Mouse (Mus musculus): ENCODE measurements at regions not wholly inside any gene's neighbourhood (a gene's known extent, or its start where the extent isn't known, plus 50 kb on each side); places are given as distances from the start of the nearest gene placed in this dataset.

- DNase-seq (ENCODE audit: low read depth, low spot score), result no peak
These were observed 51.2 kb upstream of the Rap1b start for GRCm38 (mm10) chr10:117896911-117897643.

- no peak for DNase-seq (ENCODE audit: low read depth, low spot score)
These were observed 51.9 kb upstream of the Rap1b start for GRCm38 (mm10) chr10:117897766-117898165.

GRCm38 (mm10) chr10:117898391-117898790 is 52.6 kb upstream of the Rap1b start:
- no peak for DNase-seq (ENCODE audit: low read depth, low spot score)

GRCm38 (mm10) chr10:117899410-117899935 is 53.6 kb upstream of the Rap1b start:
- no peak for DNase-seq (ENCODE audit: low read depth, low spot score)

- no peak for DNase-seq (ENCODE audit: low read depth, low spot score)
These were observed 59.9 kb upstream of the Rap1b start for GRCm38 (mm10) chr10:117905666-117906266.

- DNase-seq (ENCODE audit: low read depth, low spot score), result no peak
These were observed 60.5 kb upstream of the Rap1b start for GRCm38 (mm10) chr10:117906267-117906811.

- DNase-seq (ENCODE audit: low read depth, low spot score), result no peak
These were observed 62.3 kb upstream of the Rap1b start for GRCm38 (mm10) chr10:117908079-117908675.

- no peak for DNase-seq (ENCODE audit: low read depth, low spot score)
These were observed 63.3 kb upstream of the Rap1b start for GRCm38 (mm10) chr10:117909155-117909554.

- DNase-seq (ENCODE audit: low read depth, low spot score), result no peak
These were observed 64.0 kb upstream of the Rap1b start for GRCm38 (mm10) chr10:117909811-117910239.

- no peak for DNase-seq (ENCODE audit: low read depth, low spot score)
These were observed 64.6 kb upstream of the Rap1b start for GRCm38 (mm10) chr10:117910426-117910825.

GRCm38 (mm10) chr10:117915011-117915735 is 69.3 kb upstream of the Rap1b start:
- DNase-seq (ENCODE audit: low read depth, low spot score), result no peak

- DNase-seq (ENCODE audit: low read depth, low spot score), result no peak
These were observed 70.4 kb upstream of the Rap1b start for GRCm38 (mm10) chr10:117916280-117916679.

- no peak for DNase-seq (ENCODE audit: low read depth, low spot score)
These were observed 72.0 kb upstream of the Rap1b start for GRCm38 (mm10) chr10:117917870-117918269.

GRCm38 (mm10) chr10:117918616-117919015 is 72.8 kb upstream of the Rap1b start:
- DNase-seq (ENCODE audit: low read depth, low spot score), result no peak

GRCm38 (mm10) chr10:117919186-117919941 is 73.5 kb upstream of the Rap1b start:
- no peak for DNase-seq (ENCODE audit: low read depth, low spot score)

- no peak for DNase-seq (ENCODE audit: low read depth, low spot score)
These were observed 79.4 kb upstream of the Rap1b start for GRCm38 (mm10) chr10:117925186-117925585.

- no peak for DNase-seq (ENCODE audit: low read depth, low spot score)
These were observed 80.0 kb upstream of the Rap1b start for GRCm38 (mm10) chr10:117925611-117926555.

GRCm38 (mm10) chr10:117928998-117929397 is 83.2 kb upstream of the Rap1b start:
- DNase-seq (ENCODE audit: low read depth, low spot score), result no peak

GRCm38 (mm10) chr10:117934797-117935196 is 89.0 kb upstream of the Rap1b start:
- no peak for DNase-seq (ENCODE audit: low read depth, low spot score)

- DNase-seq (ENCODE audit: low read depth, low spot score), result no peak
These were observed 92.9 kb upstream of the Rap1b start for GRCm38 (mm10) chr10:117938717-117939116.

Data from WW6 (cell line).